Mouse (Mus musculus): ENCODE results near the gene Pced1b. TPM values are rescaled to one million over a fixed set of nuclear protein-coding genes. Genes with fewer than 3 reads are reported as not detected.

Gene Pced1b
- polyA plus RNA-seq, 1 experiment from 2014 or later = 2.9 TPM

GRCm38 (mm10) chr15:97278340-97278948, 31.5 kb downstream of the Pced1b start:
- Histone ChIP-seq H3K9me3 (no peaks in the 10 kb centered on the region), H3K4me1 (peaks cover 13% of the 10 kb centered on the region), H3K4me3 (no peak overlapping the region), H3K27me3 (no peaks in the 10 kb centered on the region), H3K27ac (no peak overlapping the region), H3K36me3 (no peaks in the 10 kb centered on the region), H3K4me2 (replicated peaks) (no peak overlapping the region), H3K9ac (no peak overlapping the region)
- WGBS = 87% methylated on average over 9 of the region's 9 CpGs
- no peak for ATAC-seq (ENCODE audit: insufficient number of reproducible peaks, insufficient read depth, low FRiP score, low TSS enrichment)

GRCm38 (mm10) chr15:97280131-97280530, 33.2 kb downstream of the Pced1b start:
- no peak overlapping the region for H3K27ac ChIP-seq
- H3K4me1 ChIP-seq = peaks cover 13% of the 10 kb centered on the region
- no peak overlapping the region for H3K9ac ChIP-seq
- H3K27me3 ChIP-seq = no peaks in the 10 kb centered on the region
- H3K36me3 ChIP-seq = no peaks in the 10 kb centered on the region
- no peak for ATAC-seq (ENCODE audit: insufficient number of reproducible peaks, insufficient read depth, low FRiP score, low TSS enrichment)
- no peaks in the 10 kb centered on the region for H3K9me3 ChIP-seq
- no peak overlapping the region for H3K4me2 ChIP-seq (replicated peaks)
- H3K4me3 ChIP-seq = no peak overlapping the region
- WGBS = 81% methylated on average over 8 of the region's 8 CpGs

- Histone ChIP-seq H3K4me3 (no peak overlapping the region), H3K4me2 (replicated peaks) (no peak overlapping the region), H3K36me3 (no peaks in the 10 kb centered on the region), H3K9ac (no peak overlapping the region), H3K27me3 (no peaks in the 10 kb centered on the region), H3K27ac (no peak overlapping the region), H3K9me3 (no peaks in the 10 kb centered on the region), H3K4me1 (peaks cover 13% of the 10 kb centered on the region)
- WGBS = 55% methylated on average over 9 of the region's 9 CpGs
- no peak for ATAC-seq (ENCODE audit: insufficient number of reproducible peaks, insufficient read depth, low FRiP score, low TSS enrichment)
Observed at GRCm38 (mm10) chr15:97280776-97281175, 33.9 kb downstream of the Pced1b start.

GRCm38 (mm10) chr15:97281712-97282571, 35.0 kb downstream of the Pced1b start:
- Histone ChIP-seq H3K4me2 (replicated peaks) (no peak overlapping the region), H3K9ac (no peak overlapping the region), H3K9me3 (no peaks in the 10 kb centered on the region), H3K27ac (no peak overlapping the region), H3K27me3 (no peaks in the 10 kb centered on the region), H3K36me3 (no peaks in the 10 kb centered on the region), H3K4me1 (peaks cover 13% of the 10 kb centered on the region), H3K4me3 (no peak overlapping the region)
- WGBS = 73% methylated on average over 10 of the region's 10 CpGs
- ATAC-seq (ENCODE audit: insufficient number of reproducible peaks, insufficient read depth, low FRiP score, low TSS enrichment) = peak; percentile 45; the same call in 1 of the 2 replicates

GRCm38 (mm10) chr15:97282572-97282881, 35.6 kb downstream of the Pced1b start:
- H3K4me2 ChIP-seq (replicated peaks) = no peak overlapping the region
- H3K4me3 ChIP-seq = no peak overlapping the region
- H3K9me3 ChIP-seq = no peaks in the 10 kb centered on the region
- ATAC-seq (ENCODE audit: insufficient number of reproducible peaks, insufficient read depth, low FRiP score, low TSS enrichment) = peak; percentile 55; the same call in 1 of the 2 replicates
- H3K27me3 ChIP-seq = no peaks in the 10 kb centered on the region
- H3K9ac ChIP-seq = no peak overlapping the region
- no peak overlapping the region for H3K27ac ChIP-seq
- 80% methylated on average over 6 of the region's 6 CpGs for WGBS
- H3K36me3 ChIP-seq = no peaks in the 10 kb centered on the region
- H3K4me1 ChIP-seq = peaks cover 13% of the 10 kb centered on the region

- WGBS = 67% methylated on average over 5 of the region's 5 CpGs
- ATAC-seq (ENCODE audit: insufficient number of reproducible peaks, insufficient read depth, low FRiP score, low TSS enrichment) = no peak
- Histone ChIP-seq H3K4me1 (peaks cover 13% of the 10 kb centered on the region), H3K4me2 (replicated peaks) (no peak overlapping the region), H3K36me3 (no peaks in the 10 kb centered on the region), H3K27ac (no peak overlapping the region), H3K9me3 (no peaks in the 10 kb centered on the region), H3K4me3 (no peak overlapping the region), H3K9ac (no peak overlapping the region), H3K27me3 (no peaks in the 10 kb centered on the region)
Observed at GRCm38 (mm10) chr15:97284201-97284600, 37.3 kb downstream of the Pced1b start.

- Histone ChIP-seq H3K36me3 (no peaks in the 10 kb centered on the region), H3K4me3 (no peak overlapping the region), H3K4me1 (peaks cover 3% of the 10 kb centered on the region; the same call in 1 of the 2 replicates), H3K27ac (no peak overlapping the region), H3K9ac (no peak overlapping the region), H3K27me3 (no peaks in the 10 kb centered on the region), H3K4me2 (replicated peaks) (no peak overlapping the region), H3K9me3 (no peaks in the 10 kb centered on the region)
- WGBS = 88% methylated on average over 10 of the region's 10 CpGs
- no peak for ATAC-seq (ENCODE audit: insufficient number of reproducible peaks, insufficient read depth, low FRiP score, low TSS enrichment)
Observed at GRCm38 (mm10) chr15:97285665-97286212, 38.8 kb downstream of the Pced1b start.

GRCm38 (mm10) chr15:97286731-97287130, 39.8 kb downstream of the Pced1b start:
- Histone ChIP-seq H3K4me2 (replicated peaks) (no peak overlapping the region), H3K27me3 (no peaks in the 10 kb centered on the region), H3K4me1 (no peaks in the 10 kb centered on the region), H3K9ac (no peak overlapping the region), H3K27ac (no peak overlapping the region), H3K4me3 (no peak overlapping the region), H3K36me3 (no peaks in the 10 kb centered on the region), H3K9me3 (no peaks in the 10 kb centered on the region)
- no peak for ATAC-seq (ENCODE audit: insufficient number of reproducible peaks, insufficient read depth, low FRiP score, low TSS enrichment)
- 52% methylated on average over 10 of the region's 10 CpGs for WGBS

- Histone ChIP-seq H3K9me3 (no peaks in the 10 kb centered on the region), H3K4me3 (no peak overlapping the region), H3K4me2 (replicated peaks) (no peak overlapping the region), H3K27me3 (no peaks in the 10 kb centered on the region), H3K9ac (no peak overlapping the region), H3K36me3 (no peaks in the 10 kb centered on the region), H3K27ac (no peak overlapping the region), H3K4me1 (no peaks in the 10 kb centered on the region)
- no peak for ATAC-seq (ENCODE audit: insufficient number of reproducible peaks, insufficient read depth, low FRiP score, low TSS enrichment)
- WGBS = 91% methylated on average over 5 of the region's 5 CpGs
Observed at GRCm38 (mm10) chr15:97287436-97288143, 40.7 kb downstream of the Pced1b start.

- Histone ChIP-seq H3K36me3 (no peaks in the 10 kb centered on the region), H3K9ac (no peak overlapping the region), H3K9me3 (no peaks in the 10 kb centered on the region), H3K4me2 (replicated peaks) (no peak overlapping the region), H3K27me3 (no peaks in the 10 kb centered on the region), H3K27ac (no peak overlapping the region), H3K4me3 (no peak overlapping the region), H3K4me1 (no peaks in the 10 kb centered on the region)
- WGBS = 61% methylated on average over 13 of the region's 13 CpGs
- ATAC-seq (ENCODE audit: insufficient number of reproducible peaks, insufficient read depth, low FRiP score, low TSS enrichment) = no peak
Observed at GRCm38 (mm10) chr15:97288690-97289089, 41.8 kb downstream of the Pced1b start.

- H3K27ac ChIP-seq = no peak overlapping the region
- H3K36me3 ChIP-seq = no peaks in the 10 kb centered on the region
- H3K4me3 ChIP-seq = no peak overlapping the region
- no peak overlapping the region for H3K4me2 ChIP-seq (replicated peaks)
- H3K27me3 ChIP-seq = no peaks in the 10 kb centered on the region
- H3K4me1 ChIP-seq = no peaks in the 10 kb centered on the region
- WGBS = 77% methylated on average over 4 of the region's 4 CpGs
- H3K9ac ChIP-seq = no peak overlapping the region
- H3K9me3 ChIP-seq = no peaks in the 10 kb centered on the region
- ATAC-seq (ENCODE audit: insufficient number of reproducible peaks, insufficient read depth, low FRiP score, low TSS enrichment) = no peak
Observed at GRCm38 (mm10) chr15:97289176-97289575, 42.3 kb downstream of the Pced1b start.

Data from embryonic facial prominence, embryonic 12.5 days (tissue).